Mouse (Mus musculus) ES-E14 (cell line): ENCODE results near the gene Hmbs. TPM values are rescaled to one million over a fixed set of nuclear protein-coding genes. Genes with fewer than 3 reads are reported as not detected.
A peak's percentile ranks its signal among the peaks of the same experiment; 100 is the strongest.

ENCODE experiments used
- DNase-seq: peaks from one replicate; pipeline ENCODE4 v3.0.0-alpha.2; 2013; ENCODE audit warnings: low read depth, low spot score
- H3K27ac ChIP-seq: 2 replicates; pipeline ENCODE4 v1.5.1; 2012; ENCODE audit warnings: low read depth, mild to moderate bottlenecking, low read length, moderate library complexity, mixed read lengths; ENCODE audit not compliant: poor library complexity, insufficient read depth, severe bottlenecking
- H3K36me3 ChIP-seq: 2 replicates; pipeline ENCODE4 v1.6.1; 2012; ENCODE audit warnings: mild to moderate bottlenecking, low read length, moderate library complexity, mixed read lengths; ENCODE audit not compliant: control insufficient read depth, poor library complexity, insufficient read depth, severe bottlenecking
- H3K4me1 ChIP-seq, 2 experiments: fragments of 150-350 bp in 1 of 2; sonication (generic) in 1 of 2; 2 replicates each; pipeline ENCODE4 v1.6.1; 2012; ENCODE audit warnings: low read length in 2 of 2, mild to moderate bottlenecking in 1 of 2, mixed read lengths in 1 of 2; ENCODE audit not compliant: control insufficient read depth in 2 of 2, insufficient read depth in 2 of 2, poor library complexity in 1 of 2
- H3K4me3 ChIP-seq, 2 experiments: fragments of 150-350 bp in 1 of 2; sonication (generic) in 1 of 2; 2 replicates each; pipeline ENCODE4 v1.5.1; 2012; ENCODE audit warnings: low read length in 2 of 2, low read depth in 1 of 2, mild to moderate bottlenecking in 1 of 2, mixed read lengths in 1 of 2; ENCODE audit not compliant: insufficient read depth in 1 of 2, poor library complexity in 1 of 2, severe bottlenecking in 1 of 2
- H3K9ac ChIP-seq: 2 replicates; pipeline ENCODE4 v1.6.1; 2012; ENCODE audit warnings: low read depth, mild to moderate bottlenecking, low read length, mixed read lengths; ENCODE audit not compliant: poor library complexity, insufficient read depth, severe bottlenecking
- H3K9me3 ChIP-seq: fragments of 150-350 bp; sonication (generic); 2 replicates; pipeline ENCODE4 v1.6.1; 2012; ENCODE audit warnings: low read depth, mild to moderate bottlenecking, low read length; ENCODE audit not compliant: control insufficient read depth, insufficient read depth
- CHD2 ChIP-seq: IDR thresholded peaks from 2 replicates; pipeline ENCODE4 v1.6.1; 2014; ENCODE audit warnings: mild to moderate bottlenecking, low read depth, low read length, inconsistent platforms
- HCFC1 ChIP-seq: IDR thresholded peaks from 2 replicates; pipeline ENCODE4 v1.6.1; 2012; ENCODE audit warnings: low read length, inconsistent platforms, borderline replicate concordance; ENCODE audit not compliant: insufficient read depth
- MAFK ChIP-seq: IDR thresholded peaks from 2 replicates; pipeline ENCODE4 v1.6.1; 2014; ENCODE audit warnings: mild to moderate bottlenecking, low read depth, low read length, inconsistent platforms; ENCODE audit not compliant: insufficient read depth
- ZC3H11A ChIP-seq: IDR thresholded peaks from 2 replicates; pipeline ENCODE4 v1.6.1; 2012; ENCODE audit warnings: low read depth, mild to moderate bottlenecking, inconsistent platforms, low read length, borderline replicate concordance
- ZNF384 ChIP-seq: IDR thresholded peaks from 2 replicates; pipeline ENCODE4 v1.6.1; 2012; ENCODE audit warnings: low read depth, low read length, inconsistent platforms
- in situ Hi-C, 2 experiments: fragments of 600-800 bp; cut with MboI; formaldehyde crosslinking; loops; one replicate each; pipeline ENCODE4 v1.15.1; 2025; ENCODE audit warnings: low sequenced_read_pairs in 2 of 2, inconsistent platforms in 1 of 2; ENCODE audit not compliant: unreplicated experiment in 2 of 2
- total RNA-seq: library from RNA; depleted of rRNA; stranded (reverse); fragments of 300-350 nt; gene quantifications from 2 replicates; pipeline ENCODE4 v1.2.3, GENCODE M21; 2012; rRNA removed

The Hmbs gene
- 69.9 and 71.3 TPM in 2 replicates for total RNA-seq

GRCm38 (mm10) chr9:44343781-44344421 lies at the start of gene Hmbs:
Gene Hmbs (minus strand): TSS chr9:44344228.
- H3K4me1 ChIP-seq = peaks cover 2 to 20% of the 10 kb centered on the region in 2 experiments; a peak in 3 of 4 replicates
- H3K9ac ChIP-seq = peak within 1 kb of the TSS; percentile 96
- in situ Hi-C loops = no loop called here
- H3K27ac ChIP-seq = peak within 1 kb of the TSS; percentile 96
- H3K4me3 ChIP-seq = peak within 1 kb of the TSS; percentile 84 to 99
- TF ChIP-seq ZNF384 (peak; percentile 71), CHD2 (no peak), MAFK (no peak), HCFC1 (no peak)
- peaks cover 7% of the 10 kb centered on the region; the same call in 1 of the 2 replicates for H3K36me3 ChIP-seq
- DNase-seq = peak; percentile 76
- H3K9me3 ChIP-seq = no peaks in the 10 kb centered on the region

- TF ChIP-seq ZC3H11A (no peak), MAFK (no peak), CHD2 (no peak), ZNF384 (no peak), HCFC1 (no peak)
These were observed 47.4 kb upstream of the Hmbs start for GRCm38 (mm10) chr9:44391466-44391865.

GRCm38 (mm10) chr9:44389273-44389672 lies 45.2 kb upstream of the Hmbs start:
- Histone ChIP-seq H3K36me3 (peaks cover 54% of the 10 kb centered on the region), H3K9me3 (no peaks in the 10 kb centered on the region), H3K4me3 (no peak overlapping the region), H3K27ac (no peak overlapping the region), H3K9ac (no peak overlapping the region), H3K4me1 (peaks cover 0 to 2% of the 10 kb centered on the region in 2 experiments; a peak in 1 of 4 replicates)
- in situ Hi-C loops = no loop called here
- no peak for DNase-seq
- TF ChIP-seq ZC3H11A (no peak), ZNF384 (no peak), CHD2 (no peak), MAFK (no peak), HCFC1 (no peak)

More at GRCm38 (mm10) chr9:44391466-44391865, 47.4 kb upstream of the Hmbs start:
- in situ Hi-C loops = no loop called here
- H3K9ac ChIP-seq = no peak overlapping the region
- H3K27ac ChIP-seq = no peak overlapping the region
- no peaks in the 10 kb centered on the region for H3K4me1 ChIP-seq
- H3K9me3 ChIP-seq = no peaks in the 10 kb centered on the region
- peaks cover 37% of the 10 kb centered on the region for H3K36me3 ChIP-seq
- H3K4me3 ChIP-seq = no peak overlapping the region
- DNase-seq = no peak

GRCm38 (mm10) chr9:44387221-44387620 lies 43.2 kb upstream of the Hmbs start:
- H3K9ac ChIP-seq = no peak overlapping the region

More at GRCm38 (mm10) chr9:44387221-44387620, 43.2 kb upstream of the Hmbs start:
- H3K9me3 ChIP-seq = no peaks in the 10 kb centered on the region
- H3K4me3 ChIP-seq = no peak overlapping the region
- in situ Hi-C loops = no loop called here
- no peak overlapping the region for H3K27ac ChIP-seq
- H3K4me1 ChIP-seq = peaks cover 0 to 5% of the 10 kb centered on the region in 2 experiments; a peak in 1 of 4 replicates
- peaks cover 64% of the 10 kb centered on the region for H3K36me3 ChIP-seq
- no peak for TF ChIP-seq ZC3H11A
- TF ChIP-seq MAFK = no peak
- TF ChIP-seq ZNF384 = no peak
- TF ChIP-seq HCFC1 = no peak
- no peak for TF ChIP-seq CHD2
- no peak for DNase-seq
